Mouse (Mus musculus) heart, adult 9 months (tissue): Measurements from ENCODE around the gene Rbms3.
A peak's percentile ranks its signal among the peaks of the same experiment; 100 is the strongest.

Experiments used
- DNase-seq, 2 experiments: peaks; one replicate each; pipeline ENCODE4 v3.0.0; 2022; ENCODE audit warnings: low spot score in 2 of 2

Rbms3 gene

DNA sequence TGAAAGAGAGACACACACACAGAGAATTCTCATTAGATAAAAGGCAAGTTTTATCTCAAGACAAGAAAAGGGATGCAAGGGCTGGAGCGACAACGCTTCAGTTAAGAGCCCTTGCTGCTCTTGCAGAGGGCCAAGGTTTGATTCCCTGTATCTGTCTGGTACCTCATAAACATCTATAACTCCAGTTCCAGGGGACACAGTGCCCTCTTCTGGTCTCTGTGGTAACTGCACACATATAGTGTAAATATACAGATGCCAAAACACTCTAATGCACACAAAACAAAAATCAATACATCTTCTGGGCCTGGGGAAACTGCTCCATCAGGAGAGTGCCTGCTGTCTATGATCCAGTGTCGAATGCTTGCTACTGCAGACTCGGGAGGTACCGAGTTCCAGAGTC is 145.3 kb downstream of the Rbms3 start:
- no peak for DNase-seq

DNA sequence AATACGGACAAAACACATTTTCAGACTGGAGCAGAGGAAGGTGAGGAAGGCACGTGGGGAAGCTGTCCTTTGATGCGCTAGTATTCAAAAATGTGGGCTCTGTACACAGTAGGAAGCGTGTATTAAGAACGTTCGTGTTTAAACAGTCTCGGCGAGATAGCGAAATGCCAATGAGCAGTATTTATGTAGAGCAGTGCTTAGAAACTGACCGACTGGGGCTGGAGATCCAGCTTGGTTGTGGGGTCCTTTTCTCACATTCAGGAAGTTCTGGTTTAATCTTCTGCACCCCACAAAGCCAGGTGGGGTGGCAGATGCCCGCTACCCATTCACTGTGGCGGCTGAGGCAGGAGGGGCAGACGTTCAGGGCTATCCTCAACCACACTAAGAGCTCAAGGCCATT is 153.0 kb downstream of the Rbms3 start:
- no peak for DNase-seq

DNA sequence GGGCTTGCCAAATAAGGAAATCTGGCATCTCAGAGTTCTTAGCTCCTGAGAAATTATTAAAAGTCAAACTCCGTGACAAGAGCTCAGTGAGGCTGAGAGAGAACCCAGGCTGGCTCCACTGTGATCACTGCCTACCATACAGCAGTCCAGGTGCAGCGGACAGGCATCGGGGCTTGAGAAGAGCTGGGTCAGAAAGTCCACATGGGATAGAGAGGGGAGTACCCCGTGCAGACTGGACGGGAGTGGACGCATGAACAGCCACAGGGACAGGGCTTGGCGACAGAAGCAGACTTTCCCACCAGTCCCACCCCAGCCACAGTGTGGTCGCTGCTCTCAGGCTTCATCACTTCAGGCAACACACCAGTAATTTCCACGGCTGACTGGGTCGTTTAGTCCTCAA is 176.9 kb downstream of the Rbms3 start:
- DNase-seq, result no peak

DNA sequence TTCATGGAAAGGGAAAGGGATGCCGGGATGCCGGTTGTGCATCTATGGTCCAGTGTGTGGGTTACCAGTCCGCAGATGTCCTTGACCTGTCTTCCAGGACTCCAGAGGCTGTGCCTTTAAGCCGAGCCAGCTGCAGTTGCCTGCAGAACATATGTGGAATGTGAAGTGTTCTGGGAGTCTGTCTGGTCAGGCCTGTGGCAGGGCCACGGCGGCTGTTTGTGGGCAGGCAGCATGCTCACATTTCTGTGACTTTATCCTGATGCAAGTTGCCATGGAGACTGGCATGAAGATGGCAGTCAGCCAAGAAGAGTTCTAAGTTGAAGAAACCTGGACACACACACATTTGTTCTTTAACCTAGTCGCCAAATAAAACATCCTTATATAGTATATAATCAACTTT is 187.1 kb downstream of the Rbms3 start:
- DNase-seq, result no peak

DNA sequence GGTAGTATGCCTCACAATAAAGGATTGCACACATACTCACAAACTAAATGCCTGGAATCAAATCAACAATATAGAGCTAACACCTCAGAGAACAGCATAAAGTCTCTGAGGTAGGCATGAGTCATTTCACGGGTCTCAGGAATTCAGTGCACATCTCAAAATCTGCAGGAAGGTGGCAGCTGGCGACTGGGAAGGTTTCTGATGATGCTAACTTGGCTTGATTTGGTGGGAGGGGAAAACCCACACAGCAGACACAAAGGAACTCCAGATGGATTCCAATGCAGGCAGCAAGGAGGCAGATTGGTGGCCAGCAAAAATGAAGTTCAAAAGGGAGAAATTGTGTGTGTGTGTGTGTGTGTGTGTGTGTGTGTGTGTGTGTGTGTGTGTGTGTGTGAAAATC is 193.9 kb downstream of the Rbms3 start:
- no peak for DNase-seq

DNA sequence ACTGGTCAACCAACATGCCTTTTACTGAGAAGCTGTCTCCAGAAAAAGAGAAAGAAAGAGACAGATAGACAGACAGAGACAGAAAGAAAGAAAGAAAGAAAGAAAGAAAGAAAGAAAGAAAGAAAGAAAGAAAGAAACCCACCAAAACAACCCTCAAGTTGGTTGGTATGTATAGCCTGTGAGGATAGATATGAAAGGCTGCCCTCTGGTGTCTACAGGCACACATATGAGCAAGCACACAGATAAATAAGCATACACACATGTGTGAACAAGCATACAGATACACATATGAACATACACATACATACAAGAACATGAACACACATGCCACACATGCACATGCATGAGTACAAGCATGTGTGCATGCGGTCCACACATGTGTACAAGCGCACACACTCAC is 199.0 kb downstream of the Rbms3 start:
- no peak for DNase-seq

DNA sequence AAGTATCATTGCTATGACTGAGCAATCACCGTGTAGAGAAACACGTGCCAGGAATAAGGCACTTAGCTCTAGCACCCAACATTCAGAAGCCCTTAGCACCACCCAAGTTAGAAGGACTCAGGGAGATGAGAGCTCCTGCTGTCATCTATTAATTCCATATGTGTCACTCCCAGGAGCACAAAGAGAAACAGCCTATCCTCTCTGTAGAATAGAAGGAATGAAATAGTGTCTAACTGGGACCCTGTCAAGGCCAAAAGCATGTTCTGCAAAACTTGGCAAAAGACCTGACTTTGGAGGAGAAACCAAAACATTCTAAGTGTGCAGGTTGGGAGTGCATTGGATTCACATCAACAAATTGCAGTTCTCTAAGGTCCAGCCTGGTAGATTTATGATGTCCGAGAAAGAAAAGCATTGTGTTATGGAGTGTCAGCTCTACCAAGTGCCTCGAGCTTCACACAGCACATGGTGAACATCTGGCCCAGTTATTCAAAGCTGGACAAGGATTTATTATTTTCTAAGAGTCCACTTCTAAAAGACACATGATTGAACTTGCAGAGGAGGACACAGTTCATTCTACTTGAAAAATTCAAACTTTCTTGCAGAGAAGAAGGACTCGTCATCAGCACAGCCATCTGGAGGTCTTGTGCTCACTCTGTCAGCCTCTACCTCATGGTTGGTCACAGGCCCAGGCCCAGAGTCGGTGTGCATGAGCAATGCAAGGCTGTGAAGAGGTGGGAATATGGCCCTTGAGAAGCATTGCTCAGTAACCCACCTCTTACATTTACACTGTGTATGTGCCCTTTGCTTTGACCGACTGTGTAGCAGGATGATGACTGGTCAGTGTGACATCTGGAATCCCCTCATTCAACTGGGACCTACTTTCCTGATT is 200.3 kb downstream of the Rbms3 start:
- DNase-seq, result no peak

DNA sequence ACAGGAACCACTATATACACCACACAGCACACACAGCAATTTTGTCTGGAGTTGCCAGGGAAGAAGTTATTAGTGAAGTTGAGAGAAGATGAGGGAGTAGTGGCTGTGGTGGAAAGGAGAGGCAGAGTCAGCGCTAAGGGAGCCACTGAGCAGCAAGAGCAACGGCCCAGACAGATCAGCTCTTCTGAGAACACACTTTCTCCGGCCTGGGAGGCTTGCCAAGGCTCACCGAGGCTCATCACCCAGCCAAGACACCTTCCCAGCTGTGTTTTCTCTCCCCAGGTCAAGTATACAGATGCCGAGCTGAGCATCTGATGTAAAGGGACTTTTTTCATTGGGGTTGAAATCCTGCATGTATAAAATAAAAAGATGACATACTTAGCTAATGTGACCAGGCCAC is 206.5 kb downstream of the Rbms3 start:
- no peak for DNase-seq

DNA sequence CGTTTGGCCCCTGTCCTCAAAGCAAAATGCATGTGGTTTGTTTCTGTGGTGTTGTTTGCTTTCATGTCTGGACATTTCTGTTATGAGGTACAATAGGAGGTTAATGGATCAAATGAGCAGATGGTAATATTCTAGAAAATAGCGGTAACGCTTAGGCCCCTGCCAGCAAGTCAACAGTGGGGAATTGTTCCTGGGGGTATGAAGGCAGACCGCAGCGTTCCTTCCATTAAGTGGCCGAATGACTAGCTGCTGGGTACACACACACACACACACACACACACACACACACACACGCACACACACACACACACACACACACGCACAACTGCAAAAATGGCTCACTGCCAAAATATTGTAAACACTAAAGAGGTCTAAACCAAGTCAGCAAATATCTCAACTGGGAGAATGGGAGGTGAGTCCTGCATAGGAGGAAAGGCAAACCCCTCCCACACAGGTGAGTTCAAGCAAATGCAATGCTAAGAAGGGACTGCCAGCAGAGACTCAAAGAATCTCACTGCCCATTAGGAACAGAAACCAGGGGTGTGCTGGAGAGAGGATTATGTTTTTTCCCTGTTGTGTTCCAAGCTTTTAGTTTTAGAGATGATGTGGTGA is 209.7 kb downstream of the Rbms3 start:
- no peak for DNase-seq

DNA sequence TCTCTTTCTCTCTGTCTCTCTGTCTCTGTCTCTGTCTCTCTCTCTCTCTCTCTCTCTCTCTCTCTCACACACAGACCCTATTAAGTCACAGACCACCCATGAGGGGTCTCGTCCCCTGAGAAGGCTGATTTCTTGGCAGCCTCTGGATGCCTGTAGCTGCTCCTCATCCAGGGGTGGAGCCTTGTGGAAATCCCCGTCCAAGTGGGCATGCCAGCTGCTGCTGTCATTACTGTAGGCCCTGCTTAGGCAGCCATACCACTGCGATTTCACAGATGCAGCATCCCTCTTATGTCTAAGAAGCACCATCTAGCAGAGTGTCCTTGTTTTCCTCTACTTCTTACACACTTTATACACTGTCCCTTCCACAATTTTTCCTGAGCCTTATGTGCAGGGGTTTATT is 216.5 kb downstream of the Rbms3 start:
- no peak for DNase-seq

DNA sequence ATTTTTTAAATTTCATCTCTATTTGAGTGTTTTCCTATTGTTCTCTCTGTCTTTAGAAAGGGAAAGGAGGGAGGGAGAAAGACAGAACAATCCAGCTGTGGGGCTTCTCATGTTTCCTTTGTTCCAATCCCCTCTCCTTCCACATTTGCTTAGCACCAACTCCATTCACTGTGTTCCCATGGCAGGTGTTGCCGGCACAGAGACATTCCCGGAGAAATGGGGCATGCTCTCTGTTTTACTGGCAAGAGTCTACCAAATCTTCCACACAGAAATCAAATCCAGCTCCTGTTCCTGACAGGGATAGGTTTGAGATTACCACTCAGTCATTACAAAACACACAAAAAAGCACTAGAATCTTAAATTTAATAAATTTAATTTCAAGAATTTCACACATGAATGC is 217.1 kb downstream of the Rbms3 start:
- no peak for DNase-seq

DNA sequence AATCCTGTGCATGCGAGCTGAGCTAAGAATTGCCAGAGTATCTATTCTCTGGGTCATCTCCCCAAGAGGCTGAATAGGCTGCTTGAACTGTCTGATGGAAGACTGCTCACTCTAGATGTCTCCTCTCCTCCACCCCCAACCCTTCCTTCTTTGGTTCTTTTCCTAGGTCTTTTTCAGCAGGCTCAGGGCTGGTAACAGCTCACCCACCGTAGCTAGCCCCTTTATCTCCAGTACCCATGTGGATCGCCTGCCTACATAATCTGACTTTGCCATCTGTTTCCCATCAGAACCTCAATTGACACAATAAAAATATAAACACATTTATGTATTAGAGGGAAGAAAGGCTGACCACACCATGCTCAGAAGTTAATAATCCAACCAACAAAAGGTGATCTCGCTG is 225.1 kb downstream of the Rbms3 start:
- DNase-seq, result no peak

DNA sequence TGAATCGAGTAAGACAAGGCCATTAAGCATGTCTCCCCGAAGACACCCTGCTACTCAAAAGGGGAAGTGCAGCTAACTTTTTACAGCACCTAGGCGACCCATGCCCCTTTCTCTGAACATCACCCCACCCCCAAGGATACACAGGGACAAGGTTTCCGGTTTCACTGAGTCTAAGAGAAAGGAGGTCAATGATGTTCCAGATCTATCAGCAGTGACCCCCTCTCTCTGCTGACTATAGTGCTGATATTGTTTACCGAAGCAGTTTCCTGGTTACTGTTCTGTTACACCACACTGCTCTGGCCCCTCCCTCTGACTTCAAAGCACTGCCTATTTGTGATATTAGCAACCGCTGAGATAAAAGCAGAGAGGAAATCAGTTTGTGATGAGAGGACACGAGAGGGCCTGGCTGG is 229.4 kb downstream of the Rbms3 start:
- no peak for DNase-seq

DNA sequence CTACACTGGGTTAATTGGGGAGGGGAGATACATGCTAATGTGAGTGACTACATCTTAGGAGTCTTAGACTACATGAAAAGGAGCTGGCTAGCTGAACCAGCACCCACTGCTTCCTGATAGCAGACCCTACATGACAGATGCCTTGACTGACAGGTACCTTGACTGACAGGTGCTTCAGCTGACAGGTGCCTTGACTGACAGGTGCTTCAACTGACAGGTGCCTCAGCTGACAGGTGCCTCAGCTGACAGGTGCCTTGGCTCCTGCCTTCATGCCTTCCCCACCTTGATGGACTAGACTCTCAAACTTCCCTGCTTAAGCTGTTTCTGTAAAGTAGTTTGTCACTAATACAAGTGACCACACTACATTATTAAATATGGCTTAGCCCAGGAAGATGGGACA is 232.6 kb downstream of the Rbms3 start:
- no peak for DNase-seq

DNA sequence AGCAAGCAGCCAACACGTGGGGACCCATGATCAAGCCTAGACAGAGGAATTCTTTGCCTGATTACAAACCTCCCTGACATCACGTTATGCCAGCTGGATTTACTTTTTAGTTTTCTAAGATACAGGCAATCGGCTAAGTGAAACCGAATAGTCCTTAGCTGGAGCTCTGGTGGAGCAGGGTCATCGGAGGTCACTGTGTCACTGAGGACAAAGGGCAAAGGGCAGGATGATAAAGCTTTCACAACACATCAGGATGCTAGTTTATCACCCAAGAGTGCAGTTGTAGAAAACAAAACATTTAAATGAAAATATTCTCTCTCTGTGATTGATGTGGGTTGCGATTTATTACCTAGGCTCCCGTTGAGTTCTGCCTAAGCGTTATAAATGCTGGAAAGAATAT is 233.1 kb downstream of the Rbms3 start:
- DNase-seq, result no peak

DNA sequence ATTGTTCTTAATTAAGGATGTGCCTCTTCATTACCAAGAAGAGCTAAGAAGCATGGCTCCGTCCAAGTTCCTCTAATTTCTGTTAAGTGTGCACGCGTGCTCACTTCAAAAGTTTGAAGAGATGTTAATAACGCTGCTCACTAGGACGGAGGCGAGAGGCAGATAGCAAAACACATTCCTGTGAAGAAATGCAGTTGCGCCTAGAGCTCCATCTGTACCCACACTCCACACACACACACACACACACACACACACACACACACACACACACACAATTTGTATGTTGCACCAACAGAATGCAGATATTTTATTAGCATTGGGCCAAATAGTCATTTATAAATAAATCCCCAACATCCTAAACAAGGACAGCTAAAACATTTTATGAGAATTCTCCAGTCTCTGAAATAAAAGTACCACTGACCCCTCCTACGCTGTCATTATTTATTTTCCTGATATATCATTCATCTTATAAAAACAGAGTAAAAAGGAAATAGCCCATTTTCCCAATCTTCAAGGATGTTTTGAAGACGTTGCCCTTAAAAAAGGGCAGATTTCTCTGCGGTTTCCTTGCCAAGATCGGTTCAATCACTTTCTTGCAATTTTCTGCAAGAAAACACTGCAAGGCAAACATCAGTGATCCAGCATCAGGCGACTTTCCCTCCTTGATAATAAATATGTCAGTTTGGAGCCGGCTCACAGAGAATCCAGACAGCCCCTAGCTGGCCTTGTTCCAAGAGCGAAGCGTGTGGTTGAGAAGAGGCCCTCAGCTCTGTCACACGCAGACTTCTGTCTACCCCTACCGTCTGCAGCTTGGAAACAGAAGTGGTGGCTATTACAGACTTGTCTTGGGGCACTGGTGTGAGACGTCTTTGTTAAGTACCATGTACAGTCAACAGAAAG is 235.8 kb downstream of the Rbms3 start:
- peak in 1 of 2 experiments; percentile 4 for DNase-seq

DNA sequence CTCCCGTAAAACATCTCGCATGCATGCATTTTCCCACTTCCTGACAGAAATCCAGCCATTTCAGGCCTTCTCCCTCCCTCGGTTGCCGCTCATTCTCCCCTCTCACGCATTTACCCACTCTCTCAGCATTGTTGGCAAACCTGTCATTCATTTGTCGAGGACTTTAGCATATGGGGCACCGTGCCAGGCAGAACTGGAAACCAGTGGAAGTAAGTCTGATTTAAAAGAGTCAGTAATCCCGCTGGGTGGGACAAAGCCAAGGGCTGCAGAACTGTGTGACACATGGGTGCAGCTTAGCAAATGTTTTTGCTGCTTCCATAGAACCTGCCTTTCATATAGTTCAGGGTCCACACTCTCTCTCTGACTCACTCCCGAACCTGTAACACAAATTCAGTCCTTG is 241.7 kb downstream of the Rbms3 start:
- DNase-seq, result no peak

DNA sequence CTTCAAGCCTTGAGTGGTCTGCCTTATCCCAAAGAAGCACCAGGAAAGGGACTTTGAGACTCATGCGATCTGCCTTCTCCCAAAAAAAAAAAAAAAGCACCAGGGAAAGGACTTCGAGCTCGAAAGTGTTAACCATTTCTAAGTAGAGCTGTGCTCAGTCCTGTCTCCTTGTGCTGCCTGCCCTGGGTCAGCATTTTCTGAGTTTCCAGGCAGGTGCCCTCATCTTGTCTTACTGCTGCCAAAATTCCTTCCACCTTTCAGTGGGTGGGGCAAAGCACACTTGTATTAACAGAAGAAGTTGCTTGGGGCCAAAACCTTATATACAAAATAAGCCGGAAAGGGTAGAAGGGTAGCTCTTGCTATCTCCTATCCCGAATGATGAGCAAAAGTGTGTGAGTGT is 248.8 kb downstream of the Rbms3 start:
- DNase-seq, result no peak

DNA sequence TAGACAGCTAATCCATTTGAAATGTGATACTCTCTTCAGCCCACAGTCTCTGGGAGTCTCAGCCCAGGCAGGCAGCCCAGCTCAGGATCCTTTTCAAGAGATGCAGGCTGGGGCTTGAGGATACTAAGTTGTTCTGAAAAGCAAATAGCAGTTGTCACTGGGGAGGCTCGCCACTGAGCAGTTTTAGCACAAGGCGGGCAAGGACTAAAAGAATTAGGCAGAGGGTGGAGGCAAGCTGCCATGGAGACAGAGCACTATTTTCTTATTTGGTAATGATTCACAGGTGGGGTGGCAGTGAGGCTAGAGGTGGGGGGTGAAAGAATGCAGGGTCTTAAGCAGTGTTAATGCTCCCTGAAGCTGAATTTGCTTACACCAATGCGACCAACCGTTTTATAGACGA is 249.6 kb downstream of the Rbms3 start:
- DNase-seq, result no peak

DNA sequence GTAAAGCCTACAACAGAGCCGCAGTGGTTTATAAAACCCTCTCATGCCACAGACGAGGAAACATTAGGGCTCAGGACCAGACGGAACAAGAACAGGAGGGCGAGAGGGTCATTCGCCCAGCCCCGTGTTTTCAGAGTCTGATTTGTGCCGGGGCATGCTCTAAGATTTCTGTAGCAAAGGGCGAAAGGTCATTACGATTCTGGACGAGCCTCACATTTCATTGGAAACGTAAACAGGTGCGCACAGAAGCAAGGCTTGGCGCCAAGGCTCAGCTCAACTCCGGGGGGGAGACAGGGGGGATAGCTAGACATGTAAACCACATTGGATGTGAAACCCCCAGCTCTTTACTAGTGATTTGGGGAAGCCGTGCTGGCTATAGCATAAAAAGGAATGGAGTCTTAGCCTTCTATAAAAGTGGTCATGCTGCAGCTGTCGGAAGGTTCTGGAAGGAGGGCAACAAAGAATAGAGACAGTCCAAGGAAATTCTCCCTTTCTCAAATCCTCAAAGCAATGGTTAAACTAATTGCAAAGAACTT is 250.2 kb downstream of the Rbms3 start:
- no peak for DNase-seq

DNA sequence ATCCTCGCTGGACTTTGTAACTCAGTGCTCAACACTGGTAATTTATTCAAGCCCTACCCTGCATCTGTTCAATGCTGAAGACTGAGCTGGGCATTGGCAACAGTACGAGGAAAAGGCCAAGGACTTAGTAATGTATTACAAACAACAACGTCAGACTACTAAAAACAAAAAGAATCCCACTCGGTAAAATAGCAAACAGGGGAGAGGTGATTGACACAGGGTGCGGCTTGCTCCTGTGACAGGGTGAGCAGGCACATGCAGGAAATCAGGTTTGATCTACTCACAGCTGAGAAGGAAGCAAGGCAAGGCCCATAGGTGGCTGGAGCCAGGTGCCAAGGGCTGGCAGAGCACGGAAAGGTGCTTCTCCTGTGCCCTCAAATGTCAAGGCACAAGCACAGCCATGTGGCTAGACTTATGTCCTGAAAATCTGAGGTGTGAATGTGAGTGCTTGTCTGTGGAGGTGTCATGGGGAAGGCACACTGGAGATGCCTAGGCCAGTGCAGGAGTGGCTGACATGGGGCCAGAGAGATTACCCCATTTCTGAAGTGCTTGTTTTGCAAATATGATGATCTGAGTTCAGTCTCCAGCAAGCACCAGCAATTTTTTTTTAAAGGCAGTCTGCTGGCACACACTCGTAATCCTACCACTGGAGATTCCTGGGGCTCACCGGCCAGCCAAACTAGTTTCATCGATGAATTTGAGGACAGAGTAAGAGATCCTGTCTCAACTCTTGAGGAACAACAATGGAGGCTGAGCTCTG is 251.4 kb downstream of the Rbms3 start:
- DNase-seq, result no peak

DNA sequence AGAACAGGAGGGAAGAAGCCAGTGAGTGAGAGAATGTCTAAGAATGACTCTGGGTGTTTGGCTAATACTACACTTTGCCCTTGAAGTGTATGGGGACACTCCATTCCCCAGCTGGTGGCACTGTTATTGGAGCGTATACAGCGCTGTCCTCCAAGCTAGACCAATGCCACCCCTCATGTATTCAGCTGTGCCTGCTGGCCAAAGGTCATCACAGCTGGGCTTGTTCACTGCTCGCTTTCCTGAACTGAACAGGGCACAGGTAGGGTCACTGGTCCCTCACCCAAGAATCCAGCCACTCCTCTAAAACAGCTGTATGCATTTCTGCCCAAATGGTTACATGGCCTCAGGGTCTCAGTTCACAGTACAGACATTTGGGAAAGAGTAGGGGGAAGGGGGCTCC is 253.9 kb downstream of the Rbms3 start:
- DNase-seq, result no peak
